Mouse (Mus musculus) testis, adult 2 months (tissue): Measurements from ENCODE around the gene Mast3.

Experiments used
- CTCF ChIP-seq: fragments of 200-500 bp; IDR thresholded peaks from 2 replicates; pipeline ENCODE4 v1.5.1; 2012; ENCODE audit warnings: low read depth, mild to moderate bottlenecking, inconsistent platforms, low read length, moderate library complexity; ENCODE audit not compliant: control insufficient read depth, insufficient read depth, insufficient replicate concordance
- POLR2A ChIP-seq: fragments of 200-500 bp; IDR thresholded peaks from 2 replicates; pipeline ENCODE4 v1.6.1; 2012; ENCODE audit warnings: low read depth, mild to moderate bottlenecking, inconsistent platforms, low read length, moderate library complexity; ENCODE audit not compliant: control insufficient read depth

GRCm38 (mm10) chr8:70750128-70750680, 54.6 kb downstream of the Mast3 start:
- TF ChIP-seq CTCF: no peak
- TF ChIP-seq POLR2A: no peak
